Mouse (Mus musculus) stomach, embryonic 16.5 days (tissue): Measurements from ENCODE around the gene Alpk1. TPM values are rescaled to one million over a fixed set of nuclear protein-coding genes. Genes with fewer than 3 reads are reported as not detected.
A peak's percentile ranks its signal among the peaks of the same experiment; 100 is the strongest.

ENCODE experiments used
- ATAC-seq: fragments of 200-750 bp; cut with Nextera tagmentation; 2 replicates; pipeline ENCODE4 v1.8.0; 2017; ENCODE audit warnings: moderate number of reproducible peaks, moderate TSS enrichment; ENCODE audit not compliant: insufficient read depth, low FRiP score
- H3K27ac ChIP-seq: fragments of 300-500 bp; sonication (generic); 2 replicates; pipeline ENCODE4 v1.5.1; 2014; ENCODE audit warnings: low read length
- H3K27me3 ChIP-seq: fragments of 300-500 bp; sonication (generic); 2 replicates; pipeline ENCODE4 v1.6.1; 2014; ENCODE audit warnings: low read length, control low read depth, mixed read lengths; ENCODE audit not compliant: control insufficient read depth, insufficient read depth
- H3K36me3 ChIP-seq: fragments of 300-500 bp; sonication (generic); 2 replicates; pipeline ENCODE4 v1.6.1; 2014; ENCODE audit warnings: low read length; ENCODE audit not compliant: control insufficient read depth, insufficient read depth
- H3K4me1 ChIP-seq: fragments of 300-500 bp; sonication (generic); 2 replicates; pipeline ENCODE4 v1.6.1; 2014; ENCODE audit warnings: low read length, control low read depth, mixed read lengths; ENCODE audit not compliant: control insufficient read depth, insufficient read depth
- H3K4me2 ChIP-seq: fragments of 300-500 bp; sonication (generic); 2 replicates; pipeline ENCODE4 v1.6.1; 2014; ENCODE audit warnings: low read depth, low read length, mixed read lengths
- H3K4me3 ChIP-seq: fragments of 300-500 bp; sonication (generic); replicated peaks from 2 replicates; pipeline ENCODE4 v1.5.1; 2014; ENCODE audit warnings: mild to moderate bottlenecking, low read length
- H3K9ac ChIP-seq: fragments of 300-500 bp; sonication (generic); 2 replicates; pipeline ENCODE4 v1.6.1; 2014; ENCODE audit warnings: low read length
- H3K9me3 ChIP-seq: fragments of 300-500 bp; sonication (generic); replicated peaks from 2 replicates; pipeline ENCODE4 v1.6.1; 2016; ENCODE audit warnings: low read length, control low read depth; ENCODE audit not compliant: control insufficient read depth
- WGBS: fragments of 180-500 bp; shearing (Covaris S2); extraction: QIAGEN DNeasy Blood & Tissue Kit; methylation state at CpG from one replicate; pipeline ENCODE4 v1.1.7; 2014; 5-methylcytosine and 5-hydroxymethylcytosine counted together
- polyA plus RNA-seq: library from polyadenylated mRNA; unstranded; fragments of >200 nt; fragmentation: Nextera tagmentation; extraction: Ambion mirVana; gene quantifications from 2 replicates; pipeline ENCODE4 v1.2.1, GENCODE M21; 2015

Gene Alpk1
- 2.8 and 4.3 TPM in 2 replicates for polyA plus RNA-seq

GRCm38 (mm10) chr3:127780021-127780644 is at the start of gene Alpk1:
Alpk1 (minus strand) TSS chr3:127780527.
- under 1% methylated on average over 24 of the region's 24 CpGs for WGBS
- Histone ChIP-seq H3K9me3 (no peaks in the 10 kb centered on the region), H3K27ac (peak within 1 kb of the TSS; percentile 85), H3K36me3 (no peaks in the 10 kb centered on the region), H3K4me2 (peak within 1 kb of the TSS; percentile 74), H3K27me3 (no peaks in the 10 kb centered on the region), H3K9ac (peak within 1 kb of the TSS; percentile 70), H3K4me1 (no peaks in the 10 kb centered on the region), H3K4me3 (peak within 1 kb of the TSS; percentile 64)
- ATAC-seq: peak; percentile 90

GRCm38 (mm10) chr3:127827123-127827522 is 46.8 kb upstream of the Alpk1 start:
- Histone ChIP-seq H3K27ac (peak overlapping the region; percentile 12), H3K4me3 (no peak overlapping the region), H3K9me3 (no peaks in the 10 kb centered on the region), H3K9ac (no peak overlapping the region), H3K4me1 (peaks cover 22% of the 10 kb centered on the region; the same call in 1 of the 2 replicates), H3K36me3 (no peaks in the 10 kb centered on the region), H3K4me2 (0 out of 2 replicates have a peak overlapping the region, but pooled peaks have one; percentile 0), H3K27me3 (no peaks in the 10 kb centered on the region)
- ATAC-seq: peak; percentile 80
- WGBS: 25% methylated on average over 7 of the region's 7 CpGs

GRCm38 (mm10) chr3:127826503-127826902 is 46.2 kb upstream of the Alpk1 start:
- H3K9ac ChIP-seq: no peak overlapping the region
- H3K27ac ChIP-seq: peak overlapping the region; percentile 12
- no peak overlapping the region for H3K4me2 ChIP-seq
- 68% methylated on average over 7 of the region's 7 CpGs for WGBS
- no peaks in the 10 kb centered on the region for H3K27me3 ChIP-seq
- peaks cover 22% of the 10 kb centered on the region; the same call in 1 of the 2 replicates for H3K4me1 ChIP-seq
- no peak for ATAC-seq
- no peak overlapping the region for H3K4me3 ChIP-seq
- H3K9me3 ChIP-seq: no peaks in the 10 kb centered on the region
- 0 out of 2 replicates have a peak, but pooled peaks cover 2% of the 10 kb centered on the region for H3K36me3 ChIP-seq

GRCm38 (mm10) chr3:127823886-127824863 is 43.8 kb upstream of the Alpk1 start:
- Histone ChIP-seq H3K27me3 (no peaks in the 10 kb centered on the region), H3K36me3 (0 out of 2 replicates have a peak, but pooled peaks cover 3% of the 10 kb centered on the region), H3K4me3 (no peak overlapping the region), H3K9me3 (no peaks in the 10 kb centered on the region), H3K9ac (no peak overlapping the region), H3K4me1 (peaks cover 22% of the 10 kb centered on the region; the same call in 1 of the 2 replicates), H3K27ac (no peak overlapping the region), H3K4me2 (no peak overlapping the region)
- 81% methylated on average over 17 of the region's 17 CpGs for WGBS
- 0 out of 2 replicates have a peak, but pooled peaks have one; percentile 13 for ATAC-seq

GRCm38 (mm10) chr3:127821209-127821608 is 40.9 kb upstream of the Alpk1 start:
- Histone ChIP-seq H3K4me1 (0 out of 2 replicates have a peak, but pooled peaks cover 11% of the 10 kb centered on the region), H3K4me3 (no peak overlapping the region), H3K4me2 (no peak overlapping the region), H3K9ac (no peak overlapping the region), H3K27me3 (no peaks in the 10 kb centered on the region), H3K27ac (no peak overlapping the region), H3K9me3 (no peaks in the 10 kb centered on the region), H3K36me3 (peaks cover 3% of the 10 kb centered on the region; the same call in 1 of the 2 replicates)
- WGBS: 69% methylated on average over 5 of the region's 5 CpGs
- no peak for ATAC-seq

GRCm38 (mm10) chr3:127820400-127820799 is 40.1 kb upstream of the Alpk1 start:
- H3K9ac ChIP-seq: no peak overlapping the region
- no peak overlapping the region for H3K4me3 ChIP-seq
- H3K27ac ChIP-seq: no peak overlapping the region
- WGBS: 83% methylated on average over 1 of the region's 1 CpGs
- no peak for ATAC-seq
- H3K27me3 ChIP-seq: no peaks in the 10 kb centered on the region
- H3K9me3 ChIP-seq: no peaks in the 10 kb centered on the region
- H3K4me2 ChIP-seq: no peak overlapping the region
- H3K4me1 ChIP-seq: 0 out of 2 replicates have a peak, but pooled peaks cover 8% of the 10 kb centered on the region
- peaks cover 3% of the 10 kb centered on the region; the same call in 1 of the 2 replicates for H3K36me3 ChIP-seq

- no peak overlapping the region for H3K4me2 ChIP-seq
- no peak overlapping the region for H3K27ac ChIP-seq
These were observed 38.7 kb upstream of the Alpk1 start for GRCm38 (mm10) chr3:127818694-127819663.

GRCm38 (mm10) chr3:127817120-127817683 is 36.9 kb upstream of the Alpk1 start:
- Histone ChIP-seq H3K4me2 (no peak overlapping the region), H3K9me3 (no peaks in the 10 kb centered on the region), H3K27me3 (no peaks in the 10 kb centered on the region), H3K9ac (no peak overlapping the region), H3K36me3 (peaks cover 3% of the 10 kb centered on the region; the same call in 1 of the 2 replicates), H3K27ac (no peak overlapping the region), H3K4me3 (no peak overlapping the region), H3K4me1 (no peaks in the 10 kb centered on the region)
- no peak for ATAC-seq
- 78% methylated on average over 7 of the region's 7 CpGs for WGBS

More at GRCm38 (mm10) chr3:127818694-127819663, 38.7 kb upstream of the Alpk1 start:
- H3K9me3 ChIP-seq: no peaks in the 10 kb centered on the region
- WGBS: 60% methylated on average over 11 of the region's 11 CpGs
- ATAC-seq: 0 out of 2 replicates have a peak, but pooled peaks have one; percentile 21
- H3K9ac ChIP-seq: no peak overlapping the region
- no peaks in the 10 kb centered on the region for H3K4me1 ChIP-seq
- no peak overlapping the region for H3K4me3 ChIP-seq
- peaks cover 3% of the 10 kb centered on the region; the same call in 1 of the 2 replicates for H3K36me3 ChIP-seq
- no peaks in the 10 kb centered on the region for H3K27me3 ChIP-seq
